Mouse (Mus musculus) thymus, postnatal 4 days (tissue): ENCODE measurements around the gene Erp29.
"Not testable (repeated sequence)": the region's sequence is repeated elsewhere in the genome, so short reads cannot be mapped to it uniquely, and the experiment has no call there.

Experiments used
- DNase-seq: peaks from one replicate; pipeline ENCODE4 v3.0.0; 2021

The Erp29 gene

DNA sequence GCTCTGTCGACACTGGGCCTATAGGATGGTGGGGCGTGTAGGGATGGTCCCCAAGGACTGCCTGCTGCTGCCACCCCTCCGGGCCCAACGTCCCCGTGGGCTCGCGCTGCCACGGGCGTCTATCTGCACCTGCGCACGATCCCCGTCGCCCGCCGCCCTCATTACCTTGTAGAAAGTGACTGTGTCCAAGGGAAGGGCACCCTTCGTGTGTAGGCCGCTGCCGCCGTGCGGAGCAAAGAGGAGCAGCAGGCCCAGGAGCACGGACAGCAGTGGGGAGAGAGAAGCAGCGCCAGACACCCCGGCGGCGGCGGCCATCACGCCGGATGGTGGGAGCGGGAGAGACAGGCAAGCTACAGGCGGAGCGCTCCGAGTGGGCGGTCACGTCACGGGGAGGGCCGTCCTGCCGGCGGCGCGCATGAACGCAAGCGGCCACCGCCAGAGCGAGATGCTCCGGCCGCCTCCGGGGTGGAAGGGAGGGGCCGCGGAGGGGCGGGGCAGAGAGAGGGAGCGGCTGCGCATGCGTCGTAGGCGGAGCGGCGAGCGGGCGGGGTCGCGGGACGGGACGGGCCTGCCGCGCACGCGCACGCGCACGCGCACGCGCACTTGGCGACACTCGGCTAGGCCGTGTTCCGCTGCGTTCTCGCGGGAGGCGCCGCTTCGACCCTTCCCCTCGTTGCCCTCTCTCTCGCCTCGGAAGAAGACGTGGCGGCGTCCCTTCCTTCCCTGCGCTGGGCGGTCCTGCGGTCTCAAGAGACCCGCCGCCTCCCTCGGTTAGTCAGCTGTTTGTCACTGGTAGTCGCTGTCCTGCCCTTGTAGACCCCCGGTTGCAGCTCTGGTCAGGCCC, at the start of gene Erp29:
Erp29 (minus strand) TSS at position 481 of the 844 bp plus-strand sequence.
- DNase-seq, result peak; percentile 100

DNA sequence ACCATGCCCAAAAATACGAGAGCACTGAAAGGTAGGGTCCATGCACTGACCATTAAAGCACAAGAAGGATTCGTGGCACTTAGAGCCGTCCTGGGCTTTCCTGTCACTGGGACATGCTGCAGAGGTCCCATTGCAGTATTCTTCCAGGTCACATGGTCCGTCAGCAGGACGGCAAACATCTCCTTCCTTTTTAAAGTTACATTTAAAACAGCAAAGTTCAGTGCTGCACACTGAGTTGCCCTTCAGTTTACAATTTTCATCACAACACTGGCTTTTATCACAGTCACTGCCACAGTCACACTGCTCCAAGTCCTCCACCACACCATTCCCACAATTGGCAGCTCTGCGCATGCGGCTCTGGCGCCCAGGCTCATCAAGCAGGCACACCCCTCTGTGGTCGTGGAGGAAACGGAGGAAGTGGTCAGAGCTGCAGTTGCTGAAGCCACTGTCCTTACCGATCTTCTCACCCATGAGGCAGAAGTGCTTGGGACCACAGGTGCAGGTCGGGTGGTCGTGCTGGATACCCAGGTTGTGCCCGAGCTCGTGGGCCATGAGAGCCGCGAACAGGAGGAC, 49.2 kb upstream of the Erp29 start:
- DNase-seq, result not testable (repeated sequence)

DNA sequence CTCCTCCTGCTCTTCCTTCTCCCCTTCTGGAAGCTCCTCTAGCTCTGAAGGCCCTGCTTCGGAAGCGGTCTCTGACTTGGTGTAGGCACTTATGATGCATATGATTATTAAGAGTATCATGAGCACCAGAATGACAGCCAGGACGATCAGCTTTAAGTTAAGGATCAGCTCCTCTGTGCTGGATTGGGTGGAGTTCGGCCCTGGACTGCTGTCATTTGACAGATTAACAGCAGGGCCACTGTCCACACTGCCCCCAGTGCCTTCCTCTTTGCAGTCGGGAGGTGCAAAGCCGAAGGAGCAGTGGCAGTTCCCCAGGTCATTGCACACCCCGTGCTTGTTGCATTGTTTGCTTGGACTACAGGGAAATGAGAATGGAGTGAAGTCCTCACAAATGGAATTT, 48.4 kb upstream of the Erp29 start:
- no peak for DNase-seq

DNA sequence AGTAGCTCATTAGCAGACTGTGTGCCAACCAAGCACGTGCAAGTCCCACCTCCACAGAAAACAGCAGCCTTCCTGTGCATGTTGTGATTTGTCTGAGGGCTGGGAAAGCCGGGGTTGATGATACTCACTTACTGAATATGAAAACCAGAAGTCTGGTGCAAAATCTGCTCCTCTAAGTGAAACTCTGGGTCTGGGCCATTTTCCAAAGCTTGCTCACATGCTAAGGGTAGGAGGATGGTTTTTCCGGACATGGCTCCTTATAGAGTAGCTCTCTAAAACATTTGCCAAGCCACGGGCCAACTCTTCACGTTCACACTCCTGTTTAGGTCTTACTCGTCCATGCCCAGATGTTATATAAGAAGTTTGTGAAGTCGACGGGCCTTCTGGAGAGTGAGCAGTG, 41.0 kb upstream of the Erp29 start:
- no peak for DNase-seq

DNA sequence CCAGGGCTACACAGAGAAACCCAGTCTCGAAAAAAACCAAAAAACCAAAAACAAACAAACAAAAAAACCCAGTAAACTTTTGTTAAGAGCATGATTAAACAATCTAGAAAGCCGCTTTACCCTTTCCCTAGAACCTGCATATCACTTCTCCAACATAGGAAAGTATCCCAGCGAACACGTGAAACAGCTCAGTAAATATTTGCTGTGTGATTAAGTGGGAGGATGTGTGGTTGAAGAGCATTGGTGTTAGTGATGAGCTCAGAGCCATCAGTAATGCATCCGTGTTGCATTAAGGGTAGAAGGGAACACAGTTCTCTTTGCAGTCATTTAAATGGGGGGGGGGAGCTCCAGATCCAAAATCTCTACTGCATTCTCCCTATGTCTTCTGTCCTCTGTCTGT, 32.5 kb upstream of the Erp29 start:
- DNase-seq, result no peak

DNA sequence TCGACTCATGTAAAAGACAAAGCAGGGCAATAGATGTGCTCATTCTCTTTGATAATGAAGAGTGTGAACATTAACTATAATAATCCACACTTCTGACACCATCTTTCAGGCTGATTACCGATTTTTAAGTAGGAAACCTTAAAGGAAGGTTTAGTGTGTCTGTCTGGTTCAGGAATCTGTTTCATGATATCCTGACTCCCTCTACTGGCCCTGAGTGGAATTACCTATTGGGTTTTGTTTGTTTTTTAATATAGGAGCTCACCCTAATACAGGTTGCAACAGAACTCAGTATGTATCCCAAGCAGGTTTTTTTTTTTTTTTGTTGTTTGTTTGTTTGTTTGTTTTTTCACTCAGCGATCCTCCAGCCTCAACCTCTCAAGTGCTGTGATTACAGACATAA, 25.4 kb upstream of the Erp29 start:
- DNase-seq, result no peak

DNA sequence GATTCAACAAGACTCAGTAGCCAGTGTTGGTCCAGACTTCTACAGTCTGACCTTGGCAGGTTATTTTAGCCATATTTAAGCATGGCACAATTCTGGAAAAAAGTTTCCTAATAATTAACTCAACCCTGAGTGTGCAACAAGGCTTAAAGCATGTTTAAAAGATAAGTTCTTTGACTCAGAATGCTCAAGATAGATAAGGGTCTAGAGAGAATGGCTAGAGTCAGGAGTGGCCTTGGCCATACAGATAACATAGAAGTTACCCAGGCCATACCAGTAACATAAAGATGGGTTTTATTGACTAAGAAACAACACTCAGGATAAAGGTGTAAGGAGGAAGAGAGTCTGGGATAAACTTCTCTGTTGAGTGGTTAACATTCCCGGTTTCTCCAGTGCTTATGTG, 23.7 kb upstream of the Erp29 start:
- DNase-seq, result no peak

DNA sequence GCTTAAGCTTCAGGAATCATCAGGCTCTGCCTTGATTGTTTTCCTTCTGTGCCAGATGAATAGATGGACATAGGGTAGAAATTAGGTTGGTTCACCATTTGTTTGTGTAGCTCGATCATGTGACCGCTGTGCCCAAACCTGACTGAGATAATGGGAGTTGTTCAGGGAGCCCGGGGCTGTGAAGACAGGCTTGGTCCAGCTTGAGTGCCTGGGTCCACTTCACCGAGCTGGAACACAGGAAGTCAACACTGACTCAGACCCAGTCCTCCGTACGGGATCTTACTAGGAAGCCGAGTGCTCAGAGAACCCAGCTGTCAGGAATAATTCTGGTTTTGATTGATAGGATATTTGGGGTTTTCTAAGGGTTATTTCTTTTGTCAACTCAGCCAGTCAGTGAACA, 22.3 kb upstream of the Erp29 start:
- no peak for DNase-seq

DNA sequence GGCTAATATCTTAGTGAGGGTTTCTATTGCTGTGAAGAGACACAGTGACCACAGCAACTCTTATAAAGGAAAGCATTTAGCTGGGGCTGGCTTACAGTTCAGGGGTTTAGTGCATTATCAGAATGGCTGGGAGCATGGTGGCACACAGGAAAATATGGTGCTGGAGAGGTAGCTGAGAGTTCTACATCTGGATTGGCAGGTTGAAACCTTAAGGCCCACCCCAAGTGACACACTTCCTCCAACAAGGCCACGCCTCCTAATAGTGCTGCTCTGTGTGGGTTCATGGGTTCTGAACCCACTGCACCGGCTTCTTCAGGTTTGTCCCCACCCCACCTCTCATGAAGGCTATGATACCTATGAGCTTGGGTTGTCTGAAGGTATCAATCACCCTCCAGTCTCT, 20.1 kb upstream of the Erp29 start:
- no peak for DNase-seq

DNA sequence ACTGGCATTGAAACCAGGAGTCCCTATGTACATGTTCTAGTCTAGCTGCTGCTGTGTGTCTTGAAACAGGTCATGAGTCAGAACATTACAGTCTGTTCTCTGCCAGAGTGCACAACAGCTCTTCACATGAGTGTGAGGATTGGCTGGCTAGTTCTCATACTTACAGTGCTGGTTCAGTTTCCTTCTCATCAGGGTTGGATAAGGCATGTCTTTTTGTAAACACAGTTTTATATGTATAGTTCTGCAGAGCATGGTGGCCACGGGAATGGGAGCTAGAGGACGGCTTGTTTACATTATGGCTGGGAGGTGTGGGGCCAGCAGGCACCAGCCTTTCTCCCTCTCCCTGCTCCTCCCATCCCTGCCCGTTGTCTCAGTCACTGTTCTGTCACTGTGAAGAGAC, 17.3 kb upstream of the Erp29 start:
- DNase-seq, result no peak

DNA sequence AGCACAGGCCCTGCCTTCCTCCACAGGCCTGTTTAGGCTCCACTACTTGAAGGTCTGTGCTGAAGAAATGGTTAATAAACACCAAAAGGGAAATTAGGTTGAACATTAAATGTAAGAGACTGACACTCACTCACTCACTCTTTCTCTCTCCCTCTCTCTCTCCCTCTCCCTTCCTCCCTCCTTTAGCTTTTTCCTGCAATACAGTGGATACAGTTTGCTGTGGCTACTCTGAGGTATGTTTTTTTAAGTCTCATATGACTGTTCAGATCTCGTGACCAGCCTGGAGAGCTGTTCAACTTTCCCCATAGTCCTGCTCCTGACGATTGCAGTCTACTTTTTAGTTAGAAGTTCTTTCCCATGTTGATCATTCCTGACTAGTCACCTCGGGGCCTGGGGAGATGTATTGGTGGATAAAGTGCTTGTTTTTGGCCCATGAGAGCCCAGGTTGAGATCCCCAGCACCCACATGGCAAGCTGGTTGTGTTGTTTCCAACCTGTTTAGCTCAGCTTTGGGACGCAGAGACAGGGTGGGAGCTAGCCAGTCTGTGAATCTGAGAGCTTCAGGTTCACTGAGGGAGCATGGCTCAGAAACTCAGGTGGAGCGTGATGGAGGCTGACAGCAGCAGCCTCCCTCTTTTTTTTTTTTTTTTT, 11.4 kb upstream of the Erp29 start:
- no peak for DNase-seq

DNA sequence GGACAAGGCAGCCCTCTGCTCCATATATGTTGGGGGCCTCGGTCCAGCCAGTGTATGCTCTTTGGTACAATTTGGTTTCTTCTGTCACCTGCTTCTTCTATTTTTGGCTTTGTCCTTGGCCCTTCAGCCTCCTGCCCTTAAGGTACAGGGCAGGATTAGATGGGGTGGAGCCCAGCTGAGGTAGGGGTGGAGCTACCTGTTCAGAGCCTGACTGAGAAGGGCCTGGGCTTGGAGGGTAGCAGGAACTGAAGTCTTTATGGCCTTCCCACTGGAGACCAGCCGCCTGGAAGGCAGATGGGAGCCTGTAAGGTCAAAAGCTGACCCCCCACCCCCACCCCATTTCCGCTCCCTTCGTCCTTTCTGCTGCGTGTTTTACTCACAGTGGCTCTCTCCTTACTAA, 10.7 kb upstream of the Erp29 start:
- no peak for DNase-seq

DNA sequence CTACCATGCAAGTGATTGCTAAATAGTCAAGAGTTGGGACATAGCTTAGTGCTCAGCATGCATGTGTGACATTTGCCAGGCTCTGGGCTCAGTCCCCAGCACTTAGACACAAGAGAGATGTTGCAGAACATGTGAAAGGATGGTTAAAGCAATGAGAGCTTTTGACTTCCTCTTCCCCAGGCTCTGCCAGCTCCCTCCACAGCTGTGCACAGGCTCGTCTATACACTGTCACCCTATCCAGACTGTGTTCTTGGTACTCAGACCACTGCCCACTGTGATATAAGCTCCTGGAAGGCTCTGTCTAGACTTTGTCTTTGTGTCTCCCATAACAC, 9.8 kb upstream of the Erp29 start:
- no peak for DNase-seq

DNA sequence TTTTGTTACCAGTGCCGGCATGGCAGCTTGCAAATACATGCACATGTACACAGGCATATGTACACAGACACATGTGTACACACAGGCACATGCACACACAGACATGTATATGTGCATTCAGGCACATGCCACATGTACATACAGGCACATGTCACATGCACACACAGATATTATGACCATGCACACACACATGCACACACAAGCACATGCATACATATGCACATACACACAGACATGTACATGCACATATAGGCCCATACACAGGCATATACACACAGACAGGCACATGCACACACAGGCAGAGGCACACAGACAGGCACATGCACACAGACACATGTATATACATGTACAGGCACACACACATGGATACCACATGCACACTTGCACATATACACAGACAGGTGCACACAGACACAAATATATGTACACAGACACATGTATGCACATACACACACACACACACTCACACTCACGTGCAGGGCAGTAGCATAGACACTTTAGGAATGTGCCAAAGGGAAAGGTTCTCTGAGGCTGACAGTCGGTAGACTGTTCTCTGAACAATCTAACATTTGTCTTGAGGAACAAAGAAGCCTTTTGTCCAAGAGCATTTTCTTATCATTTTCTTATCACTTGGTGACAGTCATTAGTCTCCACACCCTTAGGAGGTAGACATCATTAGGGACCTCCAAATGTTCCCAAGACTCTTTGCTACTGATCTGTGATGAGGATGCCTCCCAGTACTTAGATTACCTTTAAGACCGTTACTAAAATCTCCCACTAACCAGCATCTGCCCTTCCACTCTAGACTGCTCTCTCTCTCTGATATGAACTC, 9.2 kb upstream of the Erp29 start:
- no peak for DNase-seq

DNA sequence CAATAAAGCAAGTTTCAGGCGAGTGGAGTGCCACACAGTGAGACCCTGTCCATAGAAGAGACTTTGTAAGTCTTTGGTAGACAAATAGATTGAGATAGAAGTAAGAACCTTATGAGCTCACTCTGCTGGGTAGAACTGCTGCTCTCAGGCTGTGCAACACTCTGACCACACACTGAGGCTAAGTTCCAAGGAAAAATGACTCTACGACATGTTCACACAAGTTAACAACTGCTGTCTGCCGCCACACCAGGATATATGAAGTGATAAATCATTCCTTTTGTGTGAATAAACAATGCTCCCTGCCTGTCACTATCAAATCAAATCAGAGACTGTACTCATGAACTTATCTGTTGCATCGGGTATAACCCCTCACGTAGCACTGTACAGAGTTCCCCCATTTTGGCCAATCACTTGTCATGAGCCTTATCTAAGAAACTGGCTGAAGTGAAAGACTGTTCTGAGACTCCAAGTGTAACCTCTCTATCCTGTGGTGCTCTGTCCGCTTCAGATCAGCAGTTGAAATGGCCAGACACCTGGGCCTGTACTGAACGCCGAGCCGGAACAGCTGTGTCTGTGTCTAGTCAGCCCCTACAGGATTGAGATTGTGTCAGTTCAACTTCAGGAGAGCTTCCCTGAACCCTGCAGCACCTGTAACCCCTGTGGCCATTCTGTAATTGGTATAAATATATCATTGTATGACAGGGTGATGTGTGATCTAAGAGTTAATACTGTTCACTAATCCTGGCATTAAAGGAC, 3.4 kb upstream of the Erp29 start:
- DNase-seq, result no peak

DNA sequence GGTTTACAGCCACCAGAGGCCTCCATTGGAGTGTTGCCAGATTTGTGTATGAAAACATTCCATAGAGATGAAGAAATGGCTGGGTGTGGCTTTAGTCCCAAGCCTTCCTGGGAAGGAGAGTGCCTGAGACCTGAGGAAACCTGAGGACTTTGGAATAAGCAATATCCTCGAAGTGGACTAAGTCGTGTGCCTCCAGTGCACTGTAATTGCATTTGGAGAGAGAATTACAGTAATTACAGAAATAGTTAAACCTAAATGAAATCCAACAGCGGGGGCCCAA, 2.1 kb upstream of the Erp29 start:
- DNase-seq, result no peak

DNA sequence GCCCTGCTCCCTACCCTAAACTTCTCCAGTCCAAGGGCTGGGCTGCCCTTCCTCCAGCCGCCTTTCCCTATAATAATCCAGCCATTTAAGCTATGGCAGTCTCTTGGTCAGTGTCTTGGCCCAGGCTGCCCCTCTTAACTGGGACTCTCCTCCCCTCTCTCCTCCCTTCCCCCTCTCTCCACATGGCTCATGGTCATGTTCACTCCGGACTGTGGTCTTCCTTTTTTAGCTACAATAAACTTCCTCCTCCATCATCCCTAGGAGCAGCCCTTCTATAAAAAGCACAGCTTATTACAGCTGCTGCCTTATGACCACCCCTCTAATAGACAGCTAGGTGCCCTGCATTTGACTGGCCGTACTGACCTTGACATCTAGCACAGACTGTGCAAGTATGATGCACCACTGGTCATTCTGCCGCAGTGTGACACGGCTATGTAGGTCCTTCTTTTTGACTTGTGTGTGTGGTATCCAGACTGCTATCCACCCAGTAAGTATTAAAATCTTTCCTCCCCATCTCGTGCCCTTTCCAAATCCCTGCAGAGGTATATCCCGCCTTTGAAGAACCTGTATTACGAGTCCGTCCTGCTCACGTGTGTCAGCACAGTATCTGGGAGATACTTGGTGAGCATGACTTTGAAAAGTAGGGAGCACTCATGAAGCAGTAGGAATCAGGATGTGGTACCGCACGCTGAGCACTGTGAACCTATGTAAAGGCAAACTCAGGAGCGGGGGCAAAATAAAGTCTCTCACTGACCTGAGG, 1.6 kb upstream of the Erp29 start:
- no peak for DNase-seq

DNA sequence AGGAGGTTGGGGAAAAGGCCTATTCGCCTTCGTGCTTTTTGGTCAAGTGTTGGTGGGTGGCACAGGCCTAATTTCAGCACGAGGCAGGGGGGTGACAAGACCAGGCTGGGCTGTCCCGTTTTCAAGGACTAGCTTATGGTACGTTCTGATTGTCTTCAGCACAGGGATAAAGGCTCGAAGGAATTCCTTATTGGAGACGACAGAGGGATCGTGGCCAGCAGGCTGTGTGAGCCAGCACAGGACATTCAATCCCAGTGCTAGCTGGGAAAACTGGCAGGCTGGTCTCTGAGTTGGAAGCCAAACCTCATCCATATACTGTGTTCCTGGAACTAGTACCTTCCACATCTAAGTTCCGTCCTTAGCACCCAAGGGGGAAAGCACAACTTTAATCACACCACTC, 600 bp upstream of the Erp29 start:
- no peak for DNase-seq

DNA sequence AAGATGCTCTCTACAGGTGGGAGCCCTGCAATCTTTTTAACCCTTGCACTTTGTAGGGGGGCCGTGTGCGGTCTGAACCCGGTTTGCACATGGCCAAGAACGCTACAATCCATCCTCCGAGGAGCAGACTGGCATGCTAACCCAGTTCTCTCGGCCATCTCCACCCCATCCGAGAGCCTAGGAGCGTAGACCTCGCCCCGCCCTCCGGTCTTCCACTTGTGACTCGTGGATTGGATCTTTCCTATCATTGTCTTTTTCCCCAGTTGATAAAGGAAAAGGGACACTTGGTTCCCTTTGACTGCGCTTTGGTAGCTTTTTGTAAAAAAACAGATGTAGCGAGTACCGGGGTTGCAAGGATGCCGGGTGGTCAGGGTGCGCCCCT, 671 bp downstream of the Erp29 start, which contains the start of gene Tmem116:
Tmem116 (plus strand) TSS at position 250 of the 382 bp plus-strand sequence.
- peak; percentile 56 for DNase-seq

DNA sequence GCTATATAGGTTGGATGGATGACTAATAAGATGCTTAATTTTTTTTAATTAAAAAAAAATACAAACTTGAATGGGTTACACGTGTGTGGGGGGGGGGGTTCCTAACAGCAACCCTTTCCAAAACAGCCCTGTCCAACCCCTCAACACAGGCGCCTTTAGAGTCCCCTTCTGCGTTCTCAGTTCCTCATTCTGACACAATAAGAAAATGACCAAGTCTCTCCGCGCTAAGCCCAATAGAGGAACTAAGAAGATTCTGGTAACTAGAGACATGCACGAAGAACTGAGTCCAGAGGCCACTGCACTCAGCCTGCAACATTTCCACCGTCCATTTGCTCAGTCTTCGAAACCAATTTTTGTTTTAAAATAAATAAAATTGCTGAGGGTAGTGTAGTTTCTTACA, 1.1 kb downstream of the Erp29 start:
- DNase-seq, result no peak

DNA sequence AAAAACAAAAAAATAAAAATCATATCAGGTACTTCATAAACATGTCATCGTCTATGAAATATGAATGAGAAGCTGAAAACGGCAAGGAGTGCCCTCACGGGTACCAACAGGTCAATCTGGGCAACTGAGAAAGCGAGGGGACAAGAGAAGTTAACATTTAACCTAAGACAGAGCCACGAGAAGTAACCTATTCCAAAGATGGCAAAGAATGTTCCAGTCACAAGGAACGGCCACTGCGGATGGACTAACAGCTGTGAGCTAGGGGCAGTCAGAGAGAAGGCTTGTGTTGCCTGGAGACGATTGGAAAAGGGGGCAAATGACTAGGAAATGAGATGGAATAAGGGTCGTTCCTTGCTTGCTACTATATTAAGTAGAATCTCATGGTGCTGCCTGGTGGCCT, 1.8 kb downstream of the Erp29 start:
- DNase-seq, result no peak

DNA sequence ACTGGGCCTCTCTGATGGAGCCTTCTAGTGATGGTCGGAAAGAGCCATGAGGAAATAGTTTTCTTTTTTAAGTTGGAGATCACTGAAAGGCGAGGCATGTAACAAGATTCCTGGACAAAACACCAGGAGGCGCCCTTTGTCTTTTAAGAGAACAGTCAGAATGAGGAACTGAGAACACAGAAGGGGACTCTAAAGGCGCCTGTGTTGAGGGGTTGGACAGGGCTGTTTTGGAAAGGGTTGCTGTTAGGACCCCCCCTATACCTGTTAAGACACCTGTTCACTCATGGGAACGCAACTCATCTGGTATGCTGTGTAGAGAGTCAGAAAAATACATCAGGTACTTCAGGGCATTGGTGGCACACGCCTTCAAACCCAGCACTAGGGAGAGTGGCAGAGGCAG, 2.3 kb downstream of the Erp29 start:
- peak; percentile 84 for DNase-seq
